Mouse (Mus musculus): Measurements from ENCODE around the gene Ahdc1. TPM values are rescaled to one million over a fixed set of nuclear protein-coding genes. Genes with fewer than 3 reads are reported as not detected.

Gene Ahdc1
- 40.5 and 57.2 TPM in 2 replicates for total RNA-seq (2014; rRNA removed; ENCODE audit: low replicate concordance)
- 4.6 and 5.2 TPM in 2 replicates for polyA plus RNA-seq (2015; fragmentation: Nextera tagmentation; extraction: Ambion mirVana)

DNA sequence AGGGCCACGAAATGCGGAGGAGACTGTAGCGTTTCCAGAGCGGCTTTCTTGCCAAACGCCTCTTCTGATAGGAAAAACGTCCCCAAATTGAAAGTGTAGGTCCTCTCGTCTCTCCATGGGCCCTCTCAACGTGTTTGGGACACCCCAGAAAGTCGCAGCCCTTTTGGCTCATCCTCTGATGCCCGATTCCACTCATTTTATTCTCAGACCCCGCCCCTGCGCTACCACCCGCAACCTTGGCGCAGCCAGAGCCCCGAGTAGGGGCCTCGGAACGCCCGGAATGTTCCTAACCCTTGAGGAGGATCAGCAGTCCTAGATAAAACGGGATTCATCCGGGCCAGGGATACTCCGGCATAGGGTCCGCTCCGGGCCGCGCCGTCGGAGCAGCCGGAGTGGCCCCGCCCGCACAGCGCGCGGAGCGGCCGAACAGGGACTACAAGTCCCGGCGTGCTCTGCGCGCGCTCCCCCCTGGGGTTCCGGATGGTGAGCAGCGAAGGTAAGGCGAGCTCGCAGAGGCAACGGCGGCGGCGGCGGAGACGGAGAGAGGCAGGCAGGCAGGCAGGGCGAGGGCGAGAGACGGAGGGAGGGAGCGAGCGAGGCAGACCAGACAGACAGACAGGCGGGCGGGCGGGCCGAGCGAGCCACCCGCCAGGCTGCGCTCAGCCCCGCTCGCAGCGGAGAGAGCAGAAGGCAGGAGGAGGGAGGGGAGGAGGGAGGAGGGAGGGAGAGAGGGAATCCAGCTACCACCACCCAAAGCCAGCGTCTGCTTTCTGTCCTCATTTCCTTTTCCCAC lies at the start of gene Ahdc1:
Ahdc1 (plus strand) TSS at position 233 of the 793 bp plus-strand sequence.
- Histone ChIP-seq H3K9me3 (replicated peaks; ENCODE audit: control insufficient read depth, low read length) (no peaks in the 10 kb centered on the region), H3K4me3 (ENCODE audit: low read depth, low read length) (peak within 1 kb of the TSS; percentile 76), H3K4me1 (ENCODE audit: control insufficient read depth, insufficient read depth) (peaks cover 31% of the 10 kb centered on the region), H3K36me3 (replicated peaks; ENCODE audit: control insufficient read depth, insufficient read depth, low read length) (no peaks in the 10 kb centered on the region), H3K4me2 (ENCODE audit: low read depth, low read length) (peak within 1 kb of the TSS; percentile 95), H3K9ac (replicated peaks; ENCODE audit: low read depth, low read length) (peak within 1 kb of the TSS; percentile 86), H3K27me3 (ENCODE audit: control insufficient read depth, insufficient read depth, low read length) (no peaks in the 10 kb centered on the region), H3K27ac (ENCODE audit: low read depth) (peak within 1 kb of the TSS; percentile 93)
- TF ChIP-seq EP300 (IDR thresholded peaks at IDR 0.05; ENCODE audit: low read depth) = peak; percentile 82; the same call in 1 of the 2 replicates
- no peak for TF ChIP-seq CTCF (IDR thresholded peaks at IDR 0.05; ENCODE audit: low read depth)
- ATAC-seq (ENCODE audit: insufficient read depth, low read depth) (peak; percentile 84), DNase-seq (ENCODE audit: low spot score) (peak; percentile 81)
- WGBS = under 1% methylated on average over 58 of the region's 66 CpGs

DNA sequence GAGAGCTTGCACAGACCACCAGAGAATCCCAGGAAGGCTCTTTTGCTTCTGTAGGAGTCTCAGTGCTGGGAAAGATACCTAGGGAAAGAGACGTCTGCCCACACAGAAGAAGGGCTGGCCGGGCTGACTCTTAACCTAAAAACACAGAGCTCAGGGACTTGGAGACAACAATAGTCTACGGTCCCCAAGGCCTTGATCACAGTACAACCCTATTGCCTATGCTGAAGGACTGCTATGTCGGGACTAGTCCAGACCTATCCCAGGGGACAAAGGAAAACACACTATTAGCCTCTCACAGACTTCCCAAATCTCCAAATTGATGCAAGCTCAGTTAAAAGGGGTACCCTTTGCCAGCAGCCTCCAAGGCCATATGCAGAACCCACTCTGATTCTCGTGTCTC lies 49.2 kb upstream of the Ahdc1 start:
- no peak for DNase-seq (ENCODE audit: low spot score)
- no peak for ATAC-seq (ENCODE audit: insufficient read depth, low read depth)
- H3K9ac ChIP-seq (replicated peaks; ENCODE audit: low read depth, low read length) = no peak overlapping the region
- peak overlapping the region; percentile 94 for H3K27ac ChIP-seq (ENCODE audit: low read depth)
- H3K4me1 ChIP-seq (ENCODE audit: control insufficient read depth, insufficient read depth) = peaks cover 42% of the 10 kb centered on the region
- no peak overlapping the region for H3K4me2 ChIP-seq (ENCODE audit: low read depth, low read length)
- H3K4me3 ChIP-seq (ENCODE audit: low read depth, low read length) = no peak overlapping the region
- WGBS = 64% methylated on average over 5 of the region's 5 CpGs
- no peaks in the 10 kb centered on the region for H3K27me3 ChIP-seq (ENCODE audit: control insufficient read depth, insufficient read depth, low read length)
- H3K36me3 ChIP-seq (replicated peaks; ENCODE audit: control insufficient read depth, insufficient read depth, low read length) = no peaks in the 10 kb centered on the region
- TF ChIP-seq CTCF (IDR thresholded peaks at IDR 0.05; ENCODE audit: low read depth) = no peak
- no peak for TF ChIP-seq EP300 (IDR thresholded peaks at IDR 0.05; ENCODE audit: low read depth)
- no peaks in the 10 kb centered on the region for H3K9me3 ChIP-seq (replicated peaks; ENCODE audit: control insufficient read depth, low read length)

DNA sequence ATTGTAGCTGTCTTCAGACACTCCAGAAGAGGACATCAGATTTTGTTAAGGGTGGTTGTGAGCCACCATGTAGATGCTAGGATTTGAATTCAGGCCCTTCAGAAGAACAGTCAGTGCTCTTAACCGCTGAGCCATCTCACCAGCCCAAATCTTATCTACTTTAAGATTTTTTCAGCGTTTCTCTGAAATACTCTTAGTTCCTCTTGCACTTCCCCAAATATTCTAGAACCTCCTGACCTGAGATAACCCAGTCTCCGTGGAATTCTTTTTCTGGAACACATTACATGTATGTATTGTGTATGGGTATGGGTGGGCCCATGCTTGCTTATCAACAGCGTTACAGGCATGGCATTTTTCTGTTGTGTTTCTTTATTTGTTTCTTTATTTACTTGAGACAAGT lies 48.4 kb upstream of the Ahdc1 start:
- H3K27ac ChIP-seq (ENCODE audit: low read depth) = no peak overlapping the region
- H3K36me3 ChIP-seq (replicated peaks; ENCODE audit: control insufficient read depth, insufficient read depth, low read length) = no peaks in the 10 kb centered on the region
- no peak overlapping the region for H3K4me2 ChIP-seq (ENCODE audit: low read depth, low read length)
- no peaks in the 10 kb centered on the region for H3K27me3 ChIP-seq (ENCODE audit: control insufficient read depth, insufficient read depth, low read length)
- no peak for TF ChIP-seq CTCF (IDR thresholded peaks at IDR 0.05; ENCODE audit: low read depth)
- H3K9me3 ChIP-seq (replicated peaks; ENCODE audit: control insufficient read depth, low read length) = no peaks in the 10 kb centered on the region
- no peak for DNase-seq (ENCODE audit: low spot score)
- no peak overlapping the region for H3K9ac ChIP-seq (replicated peaks; ENCODE audit: low read depth, low read length)
- ATAC-seq (ENCODE audit: insufficient read depth, low read depth) = no peak
- WGBS = 79% methylated on average over 4 of the region's 4 CpGs
- peaks cover 42% of the 10 kb centered on the region for H3K4me1 ChIP-seq (ENCODE audit: control insufficient read depth, insufficient read depth)
- H3K4me3 ChIP-seq (ENCODE audit: low read depth, low read length) = no peak overlapping the region

DNA sequence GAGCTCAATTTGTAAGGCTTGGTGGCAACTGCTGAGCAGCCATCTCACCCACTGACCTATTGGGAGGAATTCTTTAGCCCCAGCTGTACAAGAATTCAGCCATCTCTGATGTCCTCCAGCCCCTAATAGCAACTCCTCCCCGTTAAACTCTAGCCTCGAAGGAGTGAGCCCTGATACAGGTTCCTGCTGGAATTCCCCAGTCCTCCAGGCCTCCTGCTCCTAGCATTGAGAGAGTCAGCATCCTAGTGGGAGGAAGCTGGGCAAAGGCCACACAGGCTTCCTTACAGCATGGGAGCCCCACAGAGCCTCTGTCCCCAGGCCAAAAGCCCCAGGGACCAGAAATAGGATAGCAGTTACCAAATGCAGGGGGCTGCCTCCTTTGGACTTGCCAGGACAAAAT lies 47.6 kb upstream of the Ahdc1 start:
- peaks cover 41% of the 10 kb centered on the region for H3K4me1 ChIP-seq (ENCODE audit: control insufficient read depth, insufficient read depth)
- no peaks in the 10 kb centered on the region for H3K9me3 ChIP-seq (replicated peaks; ENCODE audit: control insufficient read depth, low read length)
- no peak overlapping the region for H3K27ac ChIP-seq (ENCODE audit: low read depth)
- H3K36me3 ChIP-seq (replicated peaks; ENCODE audit: control insufficient read depth, insufficient read depth, low read length) = no peaks in the 10 kb centered on the region
- no peak overlapping the region for H3K4me3 ChIP-seq (ENCODE audit: low read depth, low read length)
- no peak overlapping the region for H3K4me2 ChIP-seq (ENCODE audit: low read depth, low read length)
- no peak overlapping the region for H3K9ac ChIP-seq (replicated peaks; ENCODE audit: low read depth, low read length)
- DNase-seq (ENCODE audit: low spot score) (no peak), ATAC-seq (ENCODE audit: insufficient read depth, low read depth) (no peak)
- H3K27me3 ChIP-seq (ENCODE audit: control insufficient read depth, insufficient read depth, low read length) = no peaks in the 10 kb centered on the region
- 29% methylated on average over 2 of the region's 2 CpGs for WGBS
- no peak for TF ChIP-seq CTCF (IDR thresholded peaks at IDR 0.05; ENCODE audit: low read depth)
- no peak for TF ChIP-seq EP300 (IDR thresholded peaks at IDR 0.05; ENCODE audit: low read depth)

DNA sequence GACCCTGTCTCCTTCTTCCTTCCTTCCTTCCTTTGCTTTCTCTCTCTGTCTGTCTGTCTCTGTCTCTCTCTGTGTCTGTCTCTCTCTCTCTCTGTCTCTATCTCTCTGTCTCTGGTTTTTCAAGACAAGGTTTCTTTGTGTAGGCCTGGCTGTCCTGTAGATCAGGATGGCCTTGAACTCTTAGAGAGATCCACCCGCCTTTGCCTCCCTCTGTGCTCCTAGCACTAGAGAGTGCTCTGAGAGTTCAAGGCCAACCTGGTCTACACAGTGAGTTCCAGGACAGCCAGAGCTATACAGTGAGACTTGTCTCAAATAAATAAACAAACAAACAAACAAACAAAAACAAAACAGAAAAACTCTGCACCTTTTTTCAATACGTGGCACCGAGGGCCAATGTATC lies 47.0 kb upstream of the Ahdc1 start:
- Histone ChIP-seq H3K27ac (ENCODE audit: low read depth) (no peak overlapping the region), H3K4me3 (ENCODE audit: low read depth, low read length) (no peak overlapping the region), H3K4me1 (ENCODE audit: control insufficient read depth, insufficient read depth) (peaks cover 35% of the 10 kb centered on the region), H3K27me3 (ENCODE audit: control insufficient read depth, insufficient read depth, low read length) (no peaks in the 10 kb centered on the region), H3K9me3 (replicated peaks; ENCODE audit: control insufficient read depth, low read length) (no peaks in the 10 kb centered on the region), H3K36me3 (replicated peaks; ENCODE audit: control insufficient read depth, insufficient read depth, low read length) (no peaks in the 10 kb centered on the region), H3K4me2 (ENCODE audit: low read depth, low read length) (no peak overlapping the region), H3K9ac (replicated peaks; ENCODE audit: low read depth, low read length) (no peak overlapping the region)
- TF ChIP-seq CTCF (IDR thresholded peaks at IDR 0.05; ENCODE audit: low read depth) = no peak
- TF ChIP-seq EP300 (IDR thresholded peaks at IDR 0.05; ENCODE audit: low read depth) = no peak
- DNase-seq (ENCODE audit: low spot score) (no peak), ATAC-seq (ENCODE audit: insufficient read depth, low read depth) (no peak)
- 75% methylated on average over 3 of the region's 3 CpGs for WGBS

All from heart, postnatal 0 days (tissue).